Mouse (Mus musculus) spleen, embryonic (tissue): ENCODE measurements around the gene Polm.

Experiments used
- CTCF ChIA-PET: fragments of 350-600 bp; sonication (Branson Sonifier 250); formaldehyde crosslinking; loops from one replicate; lab custom pipeline; 2022; lab: Charles Lee

Gene Polm

GRCm38 (mm10) chr11:5837251-5838246 lies at the start of gene Polm:
Polm (minus strand) TSS chr11:5838016.
- CTCF ChIA-PET = no interaction called here

DNA sequence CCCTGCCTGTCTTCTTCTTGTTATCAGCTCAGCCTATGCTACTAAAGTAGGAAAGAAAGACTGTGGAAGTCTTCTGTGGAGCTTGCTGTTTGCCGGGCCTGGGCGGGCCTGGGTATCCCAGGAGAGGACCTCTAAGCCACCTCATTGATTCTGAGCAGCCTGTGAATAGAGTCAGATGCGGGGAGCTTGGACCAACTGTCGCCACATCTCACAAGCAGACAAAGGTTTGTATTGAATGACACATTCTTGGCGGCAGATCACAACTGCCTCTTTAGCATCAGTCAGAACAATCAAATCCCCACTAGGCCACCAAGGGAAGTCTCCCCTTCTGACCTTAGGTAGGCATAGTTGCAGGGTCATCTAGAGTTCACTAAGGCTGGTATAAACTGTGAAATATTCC lies 49.4 kb upstream of the Polm start:
- CTCF ChIA-PET = no interaction called here

GRCm38 (mm10) chr11:5886187-5886586 lies 48.4 kb upstream of the Polm start:
- CTCF ChIA-PET = interaction anchor here (0.6 kb wide), 1 partner anchor 20 kb away, joined by 4 read pairs; no protein-coding TSS in a partner anchor

- CTCF ChIA-PET = interaction anchor here (0.5 to 0.6 kb wide), 2 partner anchors 360 to 480 kb away, joined by 3 to 4 read pairs; no protein-coding TSS in a partner anchor
These were observed 44.7 kb upstream of the Polm start for GRCm38 (mm10) chr11:5882518-5882917.

GRCm38 (mm10) chr11:5879905-5880304 lies 42.1 kb upstream of the Polm start:
- CTCF ChIA-PET = interaction anchor here (0.7 kb wide), 2 partner anchors 29 to 1327 kb away, joined by 3 read pairs; no protein-coding TSS in a partner anchor

DNA sequence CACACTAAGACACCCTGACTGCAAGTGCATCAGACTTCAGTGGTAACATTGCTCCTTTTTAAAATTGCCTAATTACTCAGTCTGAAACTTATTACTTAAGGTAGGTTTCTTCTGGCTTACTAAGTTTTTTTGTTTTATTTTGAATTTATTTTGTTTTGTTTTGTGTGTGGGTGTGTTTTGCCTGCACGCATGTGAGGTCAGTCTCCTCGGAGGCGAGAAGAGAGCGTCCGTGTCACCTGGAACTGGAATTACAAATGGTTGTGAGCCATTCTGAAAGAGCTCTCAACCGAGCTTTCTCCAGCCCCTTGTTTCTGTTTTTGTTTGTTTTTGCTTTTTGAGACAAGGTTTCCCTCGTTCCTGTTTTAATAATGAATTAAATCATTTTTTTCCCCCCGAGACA lies 40.8 kb upstream of the Polm start:
- CTCF ChIA-PET = no interaction called here

DNA sequence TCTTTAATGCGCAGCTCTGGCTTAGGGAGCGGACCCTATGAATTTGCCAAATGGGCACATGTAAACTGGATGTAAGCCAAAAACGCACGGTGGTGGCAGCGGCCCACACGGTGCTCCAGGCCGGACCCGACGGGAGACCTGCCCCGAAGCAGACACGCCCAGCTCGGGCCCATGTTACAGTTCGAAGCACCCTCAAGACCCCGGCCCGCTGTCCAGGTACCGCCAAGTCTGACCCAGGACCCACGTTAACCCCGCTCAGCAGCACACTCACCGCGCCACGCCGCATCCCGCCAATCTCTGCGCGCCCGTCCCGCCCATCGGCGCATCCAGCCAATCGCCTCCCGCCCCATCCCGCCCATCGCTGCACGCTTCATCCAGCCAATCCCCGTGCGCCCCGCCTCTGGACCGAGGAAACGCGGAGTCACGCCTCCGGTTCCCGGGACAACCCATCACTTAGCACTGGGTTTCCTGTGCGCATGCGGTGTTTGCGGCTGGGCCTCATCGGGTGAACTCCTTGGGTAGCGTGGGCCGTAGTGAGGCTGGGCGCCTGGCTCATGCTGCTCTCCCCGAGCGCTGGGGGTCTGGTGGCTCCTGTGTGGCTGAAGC lies 40.2 kb upstream of the Polm start, which contains the start of gene Pold2:
Gene Pold2, minus strand, starts transcription at position 372 of the 606 bp plus-strand sequence.
- CTCF ChIA-PET = no interaction called here

DNA sequence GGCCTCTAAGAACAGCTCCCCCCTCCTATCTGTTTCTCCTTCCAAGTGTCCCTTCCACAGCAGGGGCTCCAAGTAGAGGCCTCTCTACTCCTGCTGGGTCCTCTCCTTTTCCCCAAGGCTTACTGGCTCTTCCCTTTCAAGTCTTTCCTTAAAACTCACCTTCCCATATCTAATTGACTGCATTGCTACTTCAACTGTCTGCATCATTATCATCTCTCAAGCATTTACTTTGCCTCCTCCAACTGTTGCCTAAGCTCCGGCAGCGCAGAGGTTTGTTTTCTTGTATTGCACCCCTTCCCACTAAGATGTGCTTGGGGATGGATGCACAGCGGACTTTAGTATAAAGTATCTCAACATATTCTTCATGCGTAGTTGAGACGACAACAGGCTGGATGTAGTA lies 39.6 kb upstream of the Polm start:
- CTCF ChIA-PET = no interaction called here

DNA sequence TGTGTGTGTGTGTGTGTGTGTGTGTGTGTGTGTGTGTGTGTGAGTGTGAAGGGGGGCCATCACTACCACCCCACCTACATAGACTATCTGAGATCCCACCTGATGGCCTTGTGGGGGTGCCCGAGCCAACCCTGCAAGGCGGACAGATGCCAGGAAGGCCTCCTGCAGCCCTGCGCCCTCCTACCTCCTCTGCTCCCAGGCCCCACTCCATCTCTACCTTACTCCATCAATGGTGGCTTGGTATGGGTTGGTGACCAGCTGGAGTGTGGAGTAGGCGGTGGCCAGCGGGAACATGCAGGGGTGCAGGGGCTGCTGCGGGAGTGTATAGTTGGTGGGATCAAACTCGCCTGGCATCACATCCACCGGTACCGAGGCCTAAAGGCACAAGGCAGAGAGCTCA lies 35.4 kb upstream of the Polm start:
- CTCF ChIA-PET = no interaction called here

DNA sequence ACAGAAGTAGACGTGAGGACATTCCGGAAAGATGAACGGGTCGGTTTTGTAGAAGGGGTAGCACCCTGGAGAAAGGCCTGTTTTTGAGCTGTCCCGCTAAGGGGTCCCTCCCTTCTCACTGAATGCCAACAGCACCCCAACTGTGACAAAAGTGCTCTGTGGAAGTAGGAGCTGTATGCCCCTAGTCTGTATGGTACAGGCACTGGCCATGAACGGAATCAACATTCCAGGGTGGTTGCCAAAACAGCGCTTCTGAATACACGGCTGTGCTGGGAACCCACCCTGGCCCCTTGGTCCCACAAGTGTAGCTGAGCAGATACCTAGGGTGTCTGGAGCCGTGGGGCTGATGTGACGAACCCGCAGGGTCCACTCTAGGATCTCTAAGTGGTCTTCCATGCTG lies 34.9 kb upstream of the Polm start:
- CTCF ChIA-PET = no interaction called here

DNA sequence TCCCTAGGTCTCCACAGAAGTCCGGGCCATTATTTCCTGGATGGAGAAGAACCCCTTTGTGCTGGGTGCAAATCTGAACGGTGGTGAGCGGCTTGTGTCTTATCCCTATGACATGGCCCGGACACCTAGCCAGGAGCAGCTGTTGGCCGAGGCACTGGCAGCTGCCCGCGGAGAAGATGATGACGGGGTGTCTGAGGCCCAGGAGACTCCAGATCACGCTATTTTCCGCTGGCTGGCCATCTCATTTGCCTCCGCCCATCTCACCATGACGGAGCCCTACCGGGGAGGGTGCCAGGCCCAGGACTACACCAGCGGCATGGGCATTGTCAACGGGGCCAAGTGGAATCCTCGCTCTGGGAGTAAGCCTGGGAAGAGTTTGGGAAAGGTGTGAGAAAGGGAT lies 32.3 kb upstream of the Polm start:
- CTCF ChIA-PET = no interaction called here

DNA sequence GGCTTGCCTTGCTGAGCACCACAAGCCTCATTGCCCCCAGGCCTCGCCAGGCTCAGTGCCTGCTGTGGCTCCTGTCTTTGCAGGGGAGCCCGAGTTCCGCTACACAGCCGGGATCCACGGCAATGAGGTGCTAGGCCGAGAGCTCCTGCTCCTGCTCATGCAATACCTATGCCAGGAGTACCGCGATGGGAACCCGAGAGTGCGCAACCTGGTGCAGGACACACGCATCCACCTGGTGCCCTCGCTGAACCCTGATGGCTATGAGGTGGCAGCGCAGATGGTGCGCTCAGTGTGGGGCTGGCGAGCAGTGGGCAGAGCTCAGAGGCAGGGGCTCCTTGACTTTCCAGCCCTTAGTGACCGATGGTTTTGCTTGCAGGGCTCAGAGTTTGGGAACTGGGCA lies 31.5 kb upstream of the Polm start:
- CTCF ChIA-PET = no interaction called here

DNA sequence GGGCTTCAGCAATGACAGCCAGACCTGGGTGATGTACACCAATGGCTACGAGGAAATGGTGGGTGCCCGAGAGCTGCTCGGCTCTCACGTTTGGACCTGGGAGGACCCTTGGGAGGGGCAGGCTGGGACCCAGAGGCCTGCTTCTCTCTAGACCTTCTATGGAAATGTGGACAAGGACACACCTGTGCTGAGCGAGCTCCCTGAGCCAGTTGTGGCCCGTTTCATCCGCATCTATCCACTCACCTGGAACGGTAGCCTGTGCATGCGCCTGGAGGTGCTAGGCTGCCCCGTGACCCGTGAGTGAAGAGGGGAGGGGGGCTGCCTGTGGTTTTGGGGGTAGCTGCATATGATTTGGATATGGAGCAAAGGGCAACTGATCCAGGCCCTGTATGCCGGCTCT lies 30.5 kb upstream of the Polm start:
- CTCF ChIA-PET = no interaction called here

DNA sequence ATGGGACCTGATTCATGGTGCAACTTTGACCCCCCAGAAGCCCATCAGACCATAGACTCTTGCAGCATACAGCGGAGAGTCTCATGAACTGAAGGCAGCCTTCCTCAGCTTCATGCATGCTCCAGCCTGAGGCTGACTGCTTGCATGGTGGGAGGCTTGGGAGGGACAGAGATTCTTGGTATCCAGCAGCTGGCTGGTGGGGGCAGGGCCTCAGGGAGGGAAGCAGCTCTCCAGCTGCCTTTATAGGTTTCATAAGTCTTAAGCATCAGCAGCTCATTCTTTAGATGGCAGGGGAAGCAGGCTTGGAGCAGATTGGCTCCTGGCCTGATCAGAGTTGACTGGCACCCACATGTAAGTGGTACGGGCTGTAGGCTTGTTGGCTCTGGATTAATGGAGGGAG lies 29.4 kb upstream of the Polm start:
- CTCF ChIA-PET = no interaction called here

DNA sequence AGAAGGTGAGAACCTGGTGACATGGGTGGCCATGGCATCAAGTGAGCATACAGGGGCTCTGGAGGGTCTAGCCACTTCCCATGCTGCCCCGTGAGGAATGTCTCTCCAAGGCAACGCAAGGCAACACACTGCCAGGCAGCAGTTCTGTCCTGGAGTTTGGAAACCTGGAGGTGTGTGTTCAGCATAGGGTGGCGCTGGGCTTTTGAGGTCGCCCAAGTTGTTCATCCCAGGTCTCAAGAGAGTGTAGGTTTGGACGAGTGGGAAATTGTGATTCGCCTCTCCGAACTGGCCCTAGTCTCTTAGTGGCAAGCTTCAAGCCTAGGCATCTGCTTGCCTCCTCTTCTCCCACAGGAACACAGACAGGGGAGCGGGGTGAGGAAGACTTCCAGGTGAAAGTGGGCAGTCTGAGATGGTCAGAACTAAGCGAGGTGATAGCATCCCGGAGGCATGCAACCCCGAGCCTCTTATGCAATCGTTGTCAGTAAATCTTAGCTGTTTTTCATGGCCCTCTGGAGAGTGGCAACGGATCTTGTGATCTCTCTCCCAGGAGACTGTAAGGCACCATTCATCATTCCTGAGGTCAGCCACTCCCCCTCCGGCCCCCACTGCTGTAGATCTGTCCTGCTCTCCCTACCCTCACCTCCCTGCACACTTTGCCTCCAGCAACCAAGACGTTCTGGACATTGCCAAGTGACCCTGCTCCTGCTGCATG lies 24.7 kb upstream of the Polm start:
- CTCF ChIA-PET = interaction anchor here (0.6 kb wide), 1 partner anchor 378 kb away, joined by 5 read pairs; no protein-coding TSS in a partner anchor

DNA sequence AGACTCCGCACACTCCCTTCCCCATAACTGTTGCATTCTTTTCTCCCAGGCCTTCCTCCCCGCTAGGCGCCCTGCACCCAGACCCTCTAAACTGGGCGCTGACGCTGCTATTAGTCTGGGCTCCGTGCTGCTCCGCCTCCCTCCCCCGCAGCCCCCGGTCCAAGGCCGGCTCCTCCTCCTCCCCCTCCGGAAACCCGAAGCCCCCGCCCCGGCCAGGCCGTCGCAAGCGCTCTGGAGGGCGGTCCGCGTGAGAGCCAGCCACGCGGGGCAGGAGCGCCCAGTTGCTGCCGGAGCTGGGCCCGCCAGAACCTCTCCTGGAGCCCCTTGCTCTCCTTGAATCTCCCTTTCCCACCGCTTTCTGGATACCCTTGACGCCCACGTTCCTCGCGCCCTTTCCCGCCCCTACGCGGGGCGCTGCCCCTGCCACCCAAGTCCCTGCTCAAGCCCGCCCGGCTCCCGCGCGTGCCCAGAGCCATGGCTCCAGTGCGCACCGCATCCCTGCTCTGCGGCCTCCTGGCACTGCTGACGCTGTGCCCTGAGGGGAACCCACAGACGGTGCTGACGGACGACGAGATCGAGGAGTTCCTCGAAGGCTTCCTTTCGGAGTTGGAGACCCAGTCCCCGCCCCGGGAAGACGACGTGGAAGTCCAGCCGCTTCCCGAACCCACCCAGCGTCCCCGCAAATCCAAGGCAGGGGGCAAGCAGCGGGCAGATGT lies 24.0 kb upstream of the Polm start, which contains the start of gene Aebp1:
Gene Aebp1, plus strand, starts transcription at position 270 of the 716 bp plus-strand sequence.
- CTCF ChIA-PET = interaction anchor here (0.6 to 0.7 kb wide), 2 partner anchors 179 to 378 kb away, joined by 5 read pairs; no protein-coding TSS in a partner anchor

- CTCF ChIA-PET = no interaction called here
These were observed 22.8 kb upstream of the Polm start for GRCm38 (mm10) chr11:5860639-5861038.

DNA sequence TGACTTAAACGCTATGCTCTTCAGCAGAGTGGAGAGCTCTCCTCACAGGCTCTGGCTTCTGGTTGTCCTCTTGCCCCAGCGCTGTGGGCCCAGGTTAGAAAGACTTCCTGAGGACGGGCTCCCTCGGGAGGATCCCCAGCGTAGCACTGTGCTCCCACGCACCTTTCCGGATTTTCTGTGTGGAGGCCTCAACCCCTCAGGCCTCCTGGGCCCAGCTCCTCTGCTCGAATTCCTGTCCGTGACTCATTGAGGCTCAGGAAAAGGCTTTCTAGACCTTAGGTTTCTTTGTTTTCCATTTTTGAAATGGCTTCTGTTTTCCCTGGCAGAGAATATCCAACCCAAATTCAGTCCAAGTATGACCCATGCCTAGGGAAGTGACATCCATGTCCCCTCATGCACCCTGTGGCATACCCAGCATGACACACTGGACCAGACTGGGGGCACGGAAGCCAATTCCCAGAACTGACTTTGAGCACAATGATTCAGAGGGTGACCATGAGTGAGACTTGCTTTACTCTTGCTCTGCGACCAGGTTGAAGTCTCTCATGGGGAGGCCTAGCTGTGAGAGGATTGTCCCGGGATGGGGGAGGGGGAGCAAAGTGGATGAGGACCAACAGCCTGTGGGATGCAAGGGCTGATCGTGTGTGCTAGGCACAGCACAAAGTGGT lies 22.2 kb upstream of the Polm start:
- CTCF ChIA-PET = no interaction called here

DNA sequence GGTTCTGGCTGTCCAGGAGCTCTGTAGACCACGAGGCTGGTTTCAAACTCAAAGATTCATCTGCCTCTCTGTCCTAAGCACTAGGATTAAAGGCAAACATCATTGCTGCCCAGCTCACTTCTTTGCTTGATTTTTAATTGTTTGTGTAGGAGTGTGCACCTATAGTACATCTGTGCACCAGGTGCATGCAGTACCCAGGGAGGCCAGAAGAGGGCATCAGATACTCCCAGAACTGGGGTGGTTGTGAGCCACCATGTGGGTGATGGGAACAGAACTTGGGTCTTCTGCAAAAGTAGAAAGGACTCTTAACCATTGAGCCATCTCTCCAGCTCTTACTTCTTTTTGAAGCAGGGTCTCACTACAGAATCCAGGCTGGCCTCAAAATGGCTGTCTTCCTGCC lies 20.9 kb upstream of the Polm start:
- CTCF ChIA-PET = no interaction called here

GRCm38 (mm10) chr11:5856479-5857130 lies 18.8 kb upstream of the Polm start:
- CTCF ChIA-PET = no interaction called here
